Mouse (Mus musculus) layer of hippocampus, adult 18-20 months (tissue): ENCODE results near the gene Bak1. TPM values are rescaled to one million over a fixed set of nuclear protein-coding genes. Genes with fewer than 3 reads are reported as not detected.

Experiments used
- DNase-seq, 2 experiments: peaks; one replicate each; pipeline ENCODE4 v3.0.0; 2022; ENCODE audit warnings: low spot score in 2 of 2
- total RNA-seq, 2 experiments: library from RNA; stranded (reverse); gene quantifications; 2 replicates each; pipeline ENCODE4 v1.2.3; 2021

Bak1 gene
- total RNA-seq, 2 experiments from 2014 or later: 12.1 to 12.9 TPM

GRCm38 (mm10) chr17:27050853-27051252, 22.0 kb upstream of the Bak1 start:
- no peak for DNase-seq

GRCm38 (mm10) chr17:27048445-27049239, 19.8 kb upstream of the Bak1 start:
- DNase-seq: no peak

- DNase-seq: no peak
Measured at GRCm38 (mm10) chr17:27047762-27048444, 19.1 kb upstream of the Bak1 start.

DNA sequence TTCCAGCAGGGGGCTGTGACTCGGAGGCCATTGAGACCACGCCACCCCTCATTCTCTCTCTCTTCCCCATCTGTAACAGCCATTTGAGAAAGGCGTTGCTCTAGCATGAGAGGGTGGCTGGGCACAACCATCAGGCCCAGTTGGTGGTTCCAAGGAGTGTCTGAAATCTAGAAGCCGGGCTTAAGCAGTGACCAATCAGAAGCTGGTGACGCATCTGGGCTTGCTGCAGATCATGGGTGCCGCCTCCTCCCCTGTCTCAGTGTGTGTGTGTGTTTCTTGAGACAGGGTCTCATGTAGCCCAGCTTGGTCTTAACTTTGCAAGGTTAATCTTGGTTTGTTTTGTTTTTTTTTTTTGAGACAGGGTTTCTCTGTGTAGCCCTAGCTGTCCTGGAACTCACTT, 16.4 kb upstream of the Bak1 start:
- no peak for DNase-seq

DNA sequence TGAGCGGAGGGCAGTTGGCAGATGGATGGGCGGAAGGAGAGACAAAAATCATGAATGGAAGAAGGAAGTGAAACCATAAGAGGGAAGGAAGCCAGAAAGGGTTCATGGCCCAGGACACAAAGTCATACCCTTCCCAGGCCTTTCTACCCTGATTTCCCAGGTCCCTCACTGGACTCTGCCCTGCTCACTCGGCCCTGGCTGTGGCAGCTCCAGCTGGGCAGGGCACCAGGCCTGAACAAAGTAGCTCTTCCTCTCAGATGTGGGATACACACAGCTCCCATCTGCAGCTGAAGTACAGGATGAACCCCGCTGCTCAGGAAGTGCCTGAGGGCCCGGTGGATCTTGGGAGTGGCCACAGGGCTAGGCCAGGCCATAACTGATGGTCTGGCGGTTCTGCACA, 14.0 kb upstream of the Bak1 start:
- no peak for DNase-seq

DNA sequence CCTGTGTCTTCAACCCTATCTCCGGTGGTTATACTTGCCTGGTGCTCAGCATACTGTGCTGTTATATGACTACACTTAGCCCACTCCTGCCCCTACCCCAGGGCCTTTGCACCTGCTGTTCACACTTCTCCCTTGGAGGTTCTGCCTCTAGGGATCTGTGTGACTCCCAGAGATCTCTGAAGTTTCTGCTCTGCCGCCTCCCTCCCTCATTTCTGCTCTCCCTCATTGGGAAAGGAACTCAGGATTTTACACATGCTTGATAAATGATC, 12.9 kb upstream of the Bak1 start:
- no peak for DNase-seq

DNA sequence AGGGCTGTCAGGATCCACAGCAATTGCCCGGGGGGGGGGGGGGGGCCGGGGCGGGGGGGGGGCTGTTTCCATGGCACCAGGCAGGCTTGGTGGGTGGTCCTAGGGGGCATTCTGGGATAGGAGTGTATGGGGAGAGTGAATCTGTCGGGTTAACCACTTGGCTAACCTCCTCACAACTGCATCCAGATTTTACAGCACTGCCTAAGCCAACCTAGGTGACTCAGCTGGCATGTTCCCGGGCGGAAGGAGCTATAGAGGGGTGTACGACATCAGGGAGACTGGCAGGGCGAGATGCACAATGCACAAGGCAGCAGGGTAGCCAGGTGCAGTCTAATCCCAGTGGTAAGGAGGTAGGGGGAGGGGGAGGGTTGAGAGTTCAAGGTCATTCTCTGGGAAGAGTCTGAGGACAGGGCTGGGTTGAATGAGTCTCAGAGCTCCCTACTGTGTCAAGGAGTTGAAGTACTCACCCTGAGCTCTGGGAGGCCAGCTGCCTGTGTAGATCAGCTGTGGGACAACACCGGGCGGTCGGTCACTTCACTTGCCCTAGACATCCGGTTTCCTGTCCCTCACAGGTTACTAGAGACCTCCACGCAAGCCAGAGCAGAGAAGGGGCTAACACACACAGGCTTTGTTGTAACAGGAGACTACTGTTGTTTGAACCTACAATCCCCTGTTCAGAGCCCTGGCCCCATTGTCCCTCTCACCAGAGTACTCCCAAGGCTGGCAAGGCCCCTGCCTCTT, 12.4 kb upstream of the Bak1 start:
- no peak for DNase-seq

- DNase-seq: no peak
Measured at GRCm38 (mm10) chr17:27040304-27041045, 11.7 kb upstream of the Bak1 start.

- DNase-seq: no peak
Measured at GRCm38 (mm10) chr17:27039432-27040102, 10.8 kb upstream of the Bak1 start.

- DNase-seq: no peak
Measured at GRCm38 (mm10) chr17:27038335-27039050, 9.7 kb upstream of the Bak1 start.

GRCm38 (mm10) chr17:27036465-27036864, 7.7 kb upstream of the Bak1 start:
- DNase-seq: no peak

DNA sequence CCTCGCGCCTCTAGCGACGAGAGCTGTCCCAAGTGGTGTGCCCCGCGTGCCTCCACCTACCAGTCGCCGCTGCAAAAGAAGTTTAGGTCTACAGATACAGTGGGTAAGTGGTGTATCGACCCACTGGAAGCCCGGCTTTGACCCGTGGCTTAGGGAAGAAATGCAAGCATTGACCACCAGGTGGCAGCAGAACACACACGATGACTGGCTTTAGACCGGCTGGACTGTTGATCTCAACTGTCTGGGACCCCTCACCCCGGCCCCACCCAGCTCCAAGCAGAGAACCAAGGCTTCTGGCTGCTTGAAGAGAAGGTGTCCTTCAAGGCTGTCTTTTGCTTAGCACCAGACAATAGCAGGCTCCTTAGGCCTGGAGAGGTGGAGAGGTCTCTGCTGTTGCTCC, 4.1 kb upstream of the Bak1 start:
- peak in 1 of 2 experiments; percentile 79 for DNase-seq

DNA sequence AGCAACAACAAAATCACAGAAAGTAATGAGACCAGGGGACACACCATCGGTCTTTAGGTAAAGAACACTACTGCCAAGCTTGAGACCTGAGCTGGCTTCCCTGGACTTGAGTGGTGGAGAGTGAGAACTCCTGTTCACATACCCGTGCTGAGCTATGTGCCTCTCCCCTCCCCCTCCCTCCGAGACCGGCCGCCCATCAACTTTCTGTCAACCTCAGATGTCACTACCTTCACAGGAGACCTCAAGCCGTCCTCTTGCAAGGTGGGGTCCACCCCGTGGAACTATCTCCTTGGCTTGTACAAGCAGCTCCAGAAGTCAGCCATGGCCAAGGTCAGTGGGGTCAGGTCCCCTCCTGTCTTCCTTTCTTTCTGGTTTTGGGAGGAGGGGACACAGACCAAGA, 3.5 kb upstream of the Bak1 start:
- DNase-seq: no peak

DNA sequence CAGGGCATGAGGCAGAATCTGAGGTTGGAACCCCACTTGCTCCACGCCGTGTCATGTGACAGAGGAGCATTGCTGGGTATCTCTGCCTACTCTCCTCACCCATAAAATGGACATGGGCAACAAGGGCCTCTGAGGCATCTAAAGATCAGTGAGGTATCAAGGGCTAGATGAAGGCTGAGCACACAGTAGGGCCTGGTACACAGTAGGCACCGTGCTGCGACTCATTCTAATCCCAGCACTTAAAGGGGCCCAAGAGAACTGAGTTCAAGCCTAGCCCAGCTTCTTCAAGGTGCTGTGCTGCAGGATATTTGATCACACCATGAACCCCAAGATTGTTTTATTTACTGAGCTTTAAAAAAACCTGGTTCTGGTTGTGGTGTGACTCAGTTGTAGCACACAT, 2.1 kb upstream of the Bak1 start:
- DNase-seq: no peak

DNA sequence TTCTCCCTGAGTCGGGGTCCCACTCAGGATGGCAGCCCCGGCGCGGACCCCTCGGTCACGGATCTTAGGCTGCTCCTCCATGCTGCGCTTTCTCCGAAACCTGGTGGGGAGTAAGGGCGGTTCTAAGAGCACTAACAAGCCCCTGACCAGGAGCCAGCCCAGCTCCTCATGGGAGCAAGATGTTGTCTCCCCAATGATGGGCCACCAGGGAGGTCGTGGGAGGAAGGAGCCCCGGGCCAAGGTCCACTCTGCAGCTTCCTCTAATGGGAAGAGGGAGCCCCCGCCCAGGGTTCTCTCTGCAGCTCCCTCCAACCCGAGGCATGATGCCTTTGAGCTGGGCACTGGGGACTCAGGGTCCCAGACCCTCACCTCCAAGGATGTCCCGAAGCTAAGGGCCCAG, 622 bp upstream of the Bak1 start:
- no peak for DNase-seq

GRCm38 (mm10) chr17:27028284-27028795, 469 bp downstream of the Bak1 start:
- peak; percentile 83 to 92 for DNase-seq

DNA sequence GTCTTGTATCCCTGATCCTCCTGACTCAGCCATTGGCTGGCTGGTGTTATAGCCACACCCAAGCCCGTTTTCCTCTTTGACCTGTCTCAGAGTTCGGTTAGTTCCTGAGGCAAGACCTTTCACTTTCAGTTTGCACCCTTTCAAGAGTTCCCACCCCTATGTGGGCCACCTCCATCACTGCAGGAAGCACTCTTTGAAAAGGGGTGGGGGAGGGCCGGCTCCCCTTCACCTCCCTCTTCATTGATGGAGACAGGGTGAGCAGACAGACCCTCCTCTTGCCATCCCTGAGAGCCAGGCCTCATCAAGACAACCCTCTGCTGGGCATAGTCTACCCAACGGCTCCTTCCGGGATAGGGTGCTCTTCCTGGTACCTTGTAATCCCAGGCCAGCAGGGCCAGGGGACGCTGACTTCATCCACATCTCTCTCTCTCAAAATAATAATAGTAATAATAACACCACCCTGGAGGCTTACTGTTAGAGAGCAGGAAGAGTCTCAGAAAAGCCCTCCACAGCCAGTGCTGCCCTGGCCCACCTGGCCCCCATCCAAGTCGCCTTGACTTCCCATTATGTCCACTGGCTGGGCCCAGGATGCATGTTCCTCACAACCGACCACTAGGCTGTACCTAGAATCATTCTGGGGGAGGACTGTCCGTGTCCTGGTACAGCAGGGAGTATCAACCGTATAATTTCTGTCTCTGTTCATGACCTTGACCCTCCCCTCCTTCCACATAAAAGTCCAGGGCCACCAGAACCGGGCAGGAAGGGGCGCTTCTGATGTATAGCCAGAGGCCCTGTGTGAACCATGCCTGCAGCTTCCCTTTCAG, 1.1 kb downstream of the Bak1 start:
- no peak for DNase-seq

DNA sequence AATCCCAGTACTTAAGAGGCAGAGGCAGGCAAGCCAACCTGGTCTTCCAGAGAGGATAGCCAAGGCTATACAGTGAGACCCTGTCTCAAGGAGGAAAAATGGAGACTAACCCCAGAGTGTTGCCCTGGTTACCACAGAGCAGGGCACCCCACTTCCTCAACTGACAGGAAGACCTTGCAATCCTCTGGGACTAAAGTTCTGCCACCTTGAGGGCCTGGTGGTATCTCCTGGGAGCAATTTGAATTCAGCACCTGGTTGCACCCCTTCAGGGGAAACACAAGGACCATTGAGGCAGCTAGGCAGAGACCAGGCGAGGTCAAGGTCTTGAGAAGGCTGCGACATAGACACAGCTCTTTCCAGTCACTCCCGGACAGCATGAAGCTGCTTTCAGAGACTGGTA, 2.9 kb downstream of the Bak1 start:
- DNase-seq: no peak

DNA sequence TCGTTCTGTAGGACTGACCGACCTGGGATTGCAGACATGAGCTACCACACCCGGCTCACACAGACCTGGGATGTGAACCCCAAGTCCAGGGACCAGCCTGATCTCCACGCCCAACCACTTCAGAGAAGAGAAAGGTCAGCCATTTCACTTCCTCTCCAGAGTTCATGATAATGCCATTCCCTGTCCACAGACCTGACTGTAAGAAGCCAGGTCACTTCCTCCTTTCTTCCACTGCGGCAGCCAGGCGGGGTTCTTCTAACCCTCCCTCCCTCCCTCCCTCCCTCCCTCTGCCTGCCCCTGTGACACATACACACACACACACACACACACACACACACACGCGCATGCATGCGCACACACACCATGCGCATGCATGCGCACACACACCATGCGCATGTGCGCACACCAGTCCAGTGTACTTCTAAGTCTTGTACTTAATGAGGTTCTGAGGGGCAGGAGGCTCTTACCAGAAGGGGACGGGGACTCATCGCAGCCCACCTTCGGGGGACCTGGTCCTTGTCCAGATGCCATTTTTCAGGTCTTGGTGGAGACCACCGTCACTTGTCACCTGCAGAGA, 3.4 kb downstream of the Bak1 start:
- DNase-seq: no peak
